9 mouse cellular contexts compared by ENCODE assay signal in genomic region chr10:51590139-51590574, GRCm38 (mm10). TPM values are rescaled to one million over a fixed set of nuclear protein-coding genes. Genes with fewer than 3 reads are reported as not detected.
DNase-seq lines count a peak whose midpoint lies in the region; ATAC-seq and TF ChIP-seq lines count a peak whose summit lies in the region.
"Had no signal": no experiment of that assay in that cellular context is flagged by ENCODE, and none has a peak within 500 bp of the region (broad histone marks: within the 10 kb centered on the region; RNA-seq: fewer than 3 reads in every experiment).

Gene Fam162b, minus strand, starts transcription at chr10:51590517.

- 2% methylated on average over 19 of the region's 19 CpGs for WGBS in lung, embryonic 14.5 days
- 5% methylated on average over 19 of the region's 19 CpGs for WGBS in forebrain, postnatal 0 days
- WGBS in lung, embryonic 16.5 days = 4% methylated on average over 19 of the region's 19 CpGs
- 5% methylated on average over 19 of the region's 19 CpGs for whole genome bisulfite sequencing in stomach, embryonic 16.5 days
- WGBS in thymus, adult 2 months = 17% methylated on average over 19 of the region's 19 CpGs

- peak; percentile 90 for ATAC-seq in lung, embryonic 14.5 days (ENCODE audit: insufficient read depth)
- ATAC-seq in forebrain, postnatal 0 days = no peak
- peak; percentile 84 for ATAC-seq in lung, embryonic 16.5 days (ENCODE audit: low read depth)
- ATAC-seq in stomach, embryonic 16.5 days (ENCODE audit: insufficient read depth, low FRiP score) = peak; percentile 85

- H3K9me3 ChIP-seq in lung, embryonic 14.5 days (ENCODE audit: low read depth, low read length) = no peaks in the 10 kb centered on the region
- no peaks in the 10 kb centered on the region for H3K9me3 ChIP-seq in forebrain, postnatal 0 days (ENCODE audit: low read length)
- H3K9me3 ChIP-seq in lung, embryonic 16.5 days (ENCODE audit: control insufficient read depth, low read length) = no peaks in the 10 kb centered on the region
- H3K9me3 ChIP-seq in stomach, embryonic 16.5 days (replicated peaks; ENCODE audit: control insufficient read depth, low read length) = no peaks in the 10 kb centered on the region

- H3K27me3 ChIP-seq in lung, embryonic 14.5 days (ENCODE audit: insufficient read depth, low read length) = no peaks in the 10 kb centered on the region
- H3K27me3 ChIP-seq in forebrain, postnatal 0 days (ENCODE audit: insufficient read depth, low read length) = peaks cover 5% of the 10 kb centered on the region; the same call in 1 of the 2 replicates
- H3K27me3 ChIP-seq in lung, embryonic 16.5 days (ENCODE audit: control insufficient read depth, insufficient read depth, low read depth, low read length) = no peaks in the 10 kb centered on the region; the same call in 1 of the 2 replicates
- no peaks in the 10 kb centered on the region for H3K27me3 ChIP-seq in stomach, embryonic 16.5 days (ENCODE audit: control insufficient read depth, insufficient read depth, low read length)
- no peaks in the 10 kb centered on the region for H3K27me3 ChIP-seq in thymus, adult 2 months (ENCODE audit: control insufficient read depth, insufficient read depth, low read length)

- H3K4me1 ChIP-seq in lung, embryonic 14.5 days (ENCODE audit: insufficient read depth) = no peaks in the 10 kb centered on the region
- H3K4me1 ChIP-seq in forebrain, postnatal 0 days (ENCODE audit: insufficient read depth) = no peaks in the 10 kb centered on the region
- peaks cover 2% of the 10 kb centered on the region; the same call in 1 of the 2 replicates for H3K4me1 ChIP-seq in lung, embryonic 16.5 days (replicated peaks; ENCODE audit: control insufficient read depth, insufficient read depth, low read length)
- peaks cover 4% of the 10 kb centered on the region; the same call in 1 of the 2 replicates for H3K4me1 ChIP-seq in stomach, embryonic 16.5 days (ENCODE audit: control insufficient read depth, insufficient read depth, low read length)
- H3K4me1 ChIP-seq in thymus, adult 2 months (replicated peaks; ENCODE audit: control insufficient read depth, insufficient read depth, low read length) = no peaks in the 10 kb centered on the region

- no peaks in the 10 kb centered on the region for H3K36me3 ChIP-seq in lung, embryonic 14.5 days (ENCODE audit: insufficient read depth)
- H3K36me3 ChIP-seq in forebrain, postnatal 0 days (ENCODE audit: insufficient read depth) = no peaks in the 10 kb centered on the region
- H3K36me3 ChIP-seq in lung, embryonic 16.5 days (ENCODE audit: control insufficient read depth, insufficient read depth, low read length) = no peaks in the 10 kb centered on the region
- no peaks in the 10 kb centered on the region for H3K36me3 ChIP-seq in stomach, embryonic 16.5 days (ENCODE audit: control insufficient read depth, insufficient read depth, low read length)
- no peaks in the 10 kb centered on the region for H3K36me3 ChIP-seq in thymus, adult 2 months (ENCODE audit: control insufficient read depth, insufficient read depth, low read length)

- DNase-seq in lung, embryonic 14.5 days = peak; percentile 62
- DNase-seq in lung, postnatal 14 days = no peak
- no peak for DNase-seq in forebrain, postnatal 0 days
- no peak for DNase-seq in adrenal gland, postnatal 25 days
- no peak for DNase-seq in left cerebral cortex, adult 11 months (ENCODE audit: low spot score)
- no peak for DNase-seq in thymus, adult 2 months

- TF ChIP-seq CTCF in lung, embryonic 14.5 days (IDR thresholded peaks at IDR 0.05; ENCODE audit: low read depth) = no peak
- TF ChIP-seq CTCF in forebrain, postnatal 0 days (IDR thresholded peaks at IDR 0.05; ENCODE audit: low read depth) = no peak
- TF ChIP-seq CTCF in thymus, adult 2 months (IDR thresholded peaks at IDR 0.05; ENCODE audit: borderline replicate concordance, control insufficient read depth, extremely low read depth, insufficient read depth, low read length, poor library complexity) = no peak

- TF ChIP-seq POLR2A in thymus, adult 2 months (IDR thresholded peaks at IDR 0.05; ENCODE audit: control insufficient read depth, extremely low read depth, insufficient read depth, low read length, poor library complexity) = no peak

- peak within 1 kb of the TSS; percentile 34 for H3K4me3 ChIP-seq in lung, embryonic 14.5 days (ENCODE audit: low read depth, low read length)
- H3K4me3 ChIP-seq in forebrain, postnatal 0 days (ENCODE audit: low read depth, low read length) = peak within 1 kb of the TSS; percentile 11; the same call in 1 of the 2 replicates
- peak within 1 kb of the TSS; percentile 47 for H3K4me3 ChIP-seq in lung, embryonic 16.5 days (ENCODE audit: low read length)
- peak within 1 kb of the TSS; percentile 46 for H3K4me3 ChIP-seq in stomach, embryonic 16.5 days (replicated peaks; ENCODE audit: low read length)
- H3K4me3 ChIP-seq in thymus, adult 2 months (ENCODE audit: control insufficient read depth, insufficient read depth, low read length) = no peak within 1 kb of the TSS
- H3K4me3 ChIP-seq: myocyte had no signal

- H3K4me2 ChIP-seq in lung, embryonic 14.5 days = peak within 1 kb of the TSS; percentile 65
- H3K4me2 ChIP-seq in forebrain, postnatal 0 days (ENCODE audit: low read depth) = peak within 1 kb of the TSS; percentile 41
- peak within 1 kb of the TSS; percentile 72 for H3K4me2 ChIP-seq in lung, embryonic 16.5 days (ENCODE audit: low read depth, low read length)
- H3K4me2 ChIP-seq in stomach, embryonic 16.5 days (ENCODE audit: low read depth, low read length) = peak within 1 kb of the TSS; percentile 64

- peak within 1 kb of the TSS; percentile 24; the same call in 1 of the 2 replicates for H3K27ac ChIP-seq in lung, embryonic 14.5 days (ENCODE audit: low read depth)
- no peak within 1 kb of the TSS for H3K27ac ChIP-seq in forebrain, postnatal 0 days (ENCODE audit: low read depth, low read length)
- 0 out of 2 replicates have a peak within 1 kb of the TSS, but pooled peaks have one; percentile 13 for H3K27ac ChIP-seq in lung, embryonic 16.5 days (ENCODE audit: low read length)
- peak within 1 kb of the TSS; percentile 72 for H3K27ac ChIP-seq in stomach, embryonic 16.5 days (ENCODE audit: low read length)
- no peak within 1 kb of the TSS for H3K27ac ChIP-seq in thymus, adult 2 months (ENCODE audit: control insufficient read depth, insufficient read depth, low read length)

- H3K9ac ChIP-seq in lung, embryonic 14.5 days = peak within 1 kb of the TSS; percentile 50
- no peak within 1 kb of the TSS for H3K9ac ChIP-seq in forebrain, postnatal 0 days
- peak within 1 kb of the TSS; percentile 60 for H3K9ac ChIP-seq in lung, embryonic 16.5 days (ENCODE audit: low read length)
- peak within 1 kb of the TSS; percentile 64 for H3K9ac ChIP-seq in stomach, embryonic 16.5 days (ENCODE audit: low read length)

RNA-seq across cellular contexts. Expression of gene Fam162b, which starts in this region (rescaled TPM):
- polyA plus RNA-seq in lung, embryonic 14.5 days (2014; fragmentation: Nextera tagmentation; extraction: Ambion mirVana) = 56.2 and 61.7 TPM in 2 replicates
- total RNA-seq in forebrain, postnatal 0 days (2014; rRNA removed) = 2.0 TPM in 1 of 2 replicates, not detected in the other
- 1.9 and 3.0 TPM in 2 replicates for polyA plus RNA-seq in forebrain, postnatal 0 days (2015; fragmentation: Nextera tagmentation; extraction: Ambion mirVana)
- polyA plus RNA-seq in lung, embryonic 16.5 days (2015; fragmentation: Nextera tagmentation; extraction: Ambion mirVana) = 50.3 and 55.9 TPM in 2 replicates
- polyA plus RNA-seq in stomach, embryonic 16.5 days (2015; fragmentation: Nextera tagmentation; extraction: Ambion mirVana) = 30.1 and 34.2 TPM in 2 replicates
- total RNA-seq in adrenal gland, postnatal 25 days (2021) = not detected in 2 replicates
- polyA plus RNA-seq in thymus, adult 2 months (2012; rRNA removed) = not detected in 2 replicates
- polyA plus RNA-seq: myocyte had no signal

Comparison
In these comparisons a context has a peak if more than half of its experiments do, and no peak if none do; other contexts are left out.
1. H3K27ac ChIP-seq: peak in lung, embryonic 14.5 days (single experiment), lung, embryonic 16.5 days (single experiment) and stomach, embryonic 16.5 days (single experiment); none in forebrain, postnatal 0 days (single experiment) and thymus, adult 2 months (single experiment).
2. Peak in every context shown above with its lines, with median percentiles within 50 percentile points of each other: H3K4me2 ChIP-seq.